Mouse (Mus musculus): ENCODE measurements at regions not wholly inside any gene's neighbourhood (a gene's known extent, or its start where the extent isn't known, plus 50 kb on each side); places are given as distances from the start of the nearest gene placed in this dataset.

DNA sequence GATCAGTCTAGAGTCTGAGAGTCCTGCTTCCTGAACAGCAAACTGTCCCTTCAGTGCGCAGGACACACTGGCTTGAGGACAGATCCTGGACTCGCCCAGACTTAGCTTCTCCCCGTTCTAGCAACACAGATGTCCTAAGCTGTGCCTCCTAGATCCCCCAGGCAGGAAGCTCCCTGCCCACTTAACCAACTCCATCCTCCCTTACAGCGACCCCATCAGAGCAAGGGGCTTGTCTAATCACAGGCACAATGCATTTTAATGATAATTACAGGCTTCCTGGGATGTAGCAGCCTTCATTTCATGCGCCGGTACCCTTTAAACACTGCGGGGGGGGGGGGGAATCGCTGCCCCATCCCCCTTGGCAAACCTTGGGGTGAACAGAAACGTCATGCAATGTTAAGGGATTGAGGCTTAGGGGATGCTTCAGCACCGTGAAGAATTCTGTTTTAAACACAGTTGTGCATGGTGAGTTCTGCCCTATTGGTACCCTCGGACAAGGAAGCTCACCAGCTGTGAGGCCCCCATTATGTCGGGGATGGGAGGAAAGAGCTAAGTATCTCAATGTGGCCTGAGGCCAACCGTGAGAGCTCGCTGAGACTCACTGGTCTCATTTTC lies 213.9 kb upstream of the Ajap1 start:
- no peak for DNase-seq
- Histone ChIP-seq H3K4me1 (ENCODE audit: control insufficient read depth, insufficient read depth, low read length) (no peaks in the 10 kb centered on the region), H3K4me3 (replicated peaks; ENCODE audit: extremely low read depth, low read depth, low read length) (no peak overlapping the region)
- 49% methylated on average over 14 of the region's 14 CpGs for WGBS
- TF ChIP-seq POLR2A (IDR thresholded peaks at IDR 0.05; ENCODE audit: borderline replicate concordance, extremely low read depth, low read depth, low read length): no peak
- TF ChIP-seq CTCF (IDR thresholded peaks at IDR 0.05; ENCODE audit: insufficient read depth, low read length): no peak

DNA sequence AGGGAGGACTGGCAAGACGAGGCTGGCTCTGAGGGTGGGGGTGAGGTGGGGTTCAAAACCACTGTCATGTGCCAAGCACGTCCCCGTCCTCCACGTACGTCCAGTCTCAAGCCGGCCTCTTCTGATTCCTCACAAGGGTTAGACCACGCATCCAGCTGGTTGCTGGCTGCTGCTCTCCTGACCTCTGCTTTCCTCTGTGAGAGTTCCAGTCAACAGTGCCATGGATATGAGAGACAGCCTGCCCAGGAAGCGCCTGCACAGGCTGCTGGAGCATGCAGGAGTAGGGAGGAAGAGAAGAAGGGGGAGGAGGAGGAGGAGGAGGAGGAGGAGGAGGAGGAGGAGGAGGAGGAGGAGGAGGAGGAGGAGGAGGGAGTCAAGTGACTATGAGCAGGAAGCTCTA lies 224.6 kb upstream of the Ajap1 start:
- H3K4me3 ChIP-seq (replicated peaks; ENCODE audit: extremely low read depth, low read depth, low read length): no peak overlapping the region
- no peak for TF ChIP-seq POLR2A (IDR thresholded peaks at IDR 0.05; ENCODE audit: borderline replicate concordance, extremely low read depth, low read depth, low read length)
- no peak for TF ChIP-seq CTCF (IDR thresholded peaks at IDR 0.05; ENCODE audit: insufficient read depth, low read length)
- 45% methylated on average over 8 of the region's 8 CpGs for WGBS

DNA sequence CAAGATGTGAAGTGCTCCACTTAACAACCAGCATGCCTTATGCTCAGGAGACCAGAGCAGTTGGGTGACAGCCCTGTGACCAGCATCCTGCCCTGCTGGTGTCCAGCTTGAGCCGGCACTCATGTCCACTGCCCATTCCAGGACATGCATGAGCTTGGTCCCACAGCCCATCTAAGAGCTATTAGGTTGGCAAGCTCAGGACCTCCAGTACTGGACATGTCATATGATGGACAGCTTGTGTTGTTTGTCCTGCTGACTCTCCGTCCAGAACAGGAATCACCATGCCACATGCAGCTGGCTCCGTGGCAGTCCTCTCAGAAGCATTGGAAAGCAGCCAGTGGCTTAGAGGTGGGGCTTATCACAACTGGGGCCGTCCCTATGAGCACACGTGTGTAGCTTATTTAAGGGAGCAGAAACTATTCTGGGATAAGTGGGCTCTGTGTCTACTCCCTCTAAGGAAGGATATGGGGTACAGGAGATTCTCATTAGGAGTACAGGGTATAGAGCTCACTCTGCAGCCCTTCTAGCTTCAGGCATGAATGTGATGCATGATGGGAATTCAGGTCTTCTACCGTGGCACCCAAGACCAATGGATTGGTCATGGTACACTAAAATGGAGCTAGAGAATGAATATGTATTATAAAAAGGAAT lies 232.5 kb upstream of the Ajap1 start:
- TF ChIP-seq CTCF (IDR thresholded peaks at IDR 0.05; ENCODE audit: insufficient read depth, low read length): no peak
- TF ChIP-seq POLR2A (IDR thresholded peaks at IDR 0.05; ENCODE audit: borderline replicate concordance, extremely low read depth, low read depth, low read length): no peak
- DNase-seq: no peak
- H3K4me3 ChIP-seq (replicated peaks; ENCODE audit: extremely low read depth, low read depth, low read length): no peak overlapping the region
- WGBS: 43% methylated on average over 6 of the region's 6 CpGs
- H3K4me1 ChIP-seq (ENCODE audit: control insufficient read depth, insufficient read depth, low read length): no peaks in the 10 kb centered on the region

More for the DNA sequence above, 224.6 kb upstream of the Ajap1 start:
- DNase-seq: no peak
- H3K4me1 ChIP-seq (ENCODE audit: control insufficient read depth, insufficient read depth, low read length): no peaks in the 10 kb centered on the region

DNA sequence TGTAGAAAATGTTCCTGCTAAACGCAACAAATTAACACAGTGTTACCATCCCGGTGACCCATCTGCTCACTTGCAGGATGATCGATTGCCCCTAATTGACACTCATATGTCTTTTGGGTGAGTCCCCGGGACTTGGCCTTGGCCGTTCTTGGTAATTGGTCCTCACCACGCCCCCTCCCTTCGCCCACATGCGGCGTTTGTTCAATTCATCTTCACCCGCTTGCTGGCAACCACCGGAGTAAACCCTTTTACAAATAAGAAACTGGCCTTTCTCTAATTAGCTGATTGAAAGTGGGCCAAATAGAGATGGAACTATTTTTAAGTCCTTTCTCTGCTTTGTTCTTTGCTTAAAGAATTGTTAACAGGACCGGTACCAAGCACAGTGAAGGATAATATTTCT lies 234.7 kb upstream of the Ajap1 start:
- no peaks in the 10 kb centered on the region for H3K4me1 ChIP-seq (ENCODE audit: control insufficient read depth, insufficient read depth, low read length)
- WGBS: 81% methylated on average over 12 of the region's 12 CpGs
- DNase-seq: no peak
- TF ChIP-seq CTCF (IDR thresholded peaks at IDR 0.05; ENCODE audit: insufficient read depth, low read length): no peak
- TF ChIP-seq POLR2A (IDR thresholded peaks at IDR 0.05; ENCODE audit: borderline replicate concordance, extremely low read depth, low read depth, low read length): no peak
- H3K4me3 ChIP-seq (replicated peaks; ENCODE audit: extremely low read depth, low read depth, low read length): no peak overlapping the region

DNA sequence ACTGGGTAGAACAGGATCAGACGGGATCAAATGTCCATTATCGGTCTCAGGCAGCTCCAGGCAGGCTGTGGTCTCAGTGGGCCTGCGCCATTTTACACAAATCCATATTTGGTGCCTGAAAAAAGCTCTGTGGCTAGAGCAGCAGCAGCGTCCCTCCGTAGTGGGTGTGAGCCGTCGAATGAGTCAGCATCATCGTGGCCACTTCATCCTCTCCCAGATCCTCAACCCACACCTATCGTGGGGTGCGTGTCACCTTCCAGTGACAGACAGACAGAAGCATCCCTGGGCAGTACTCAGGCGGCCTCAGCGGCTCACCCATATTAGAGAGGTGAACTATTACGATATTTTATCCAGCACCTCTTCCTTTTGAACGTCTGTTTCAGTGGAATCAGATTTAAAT lies 233.0 kb upstream of the A430005L14Rik start:
- 79% methylated on average over 14 of the region's 14 CpGs for WGBS
- no peak for TF ChIP-seq CTCF (IDR thresholded peaks at IDR 0.05; ENCODE audit: insufficient read depth, low read length)
- no peak for TF ChIP-seq POLR2A (IDR thresholded peaks at IDR 0.05; ENCODE audit: borderline replicate concordance, extremely low read depth, low read depth, low read length)
- DNase-seq: no peak
- no peaks in the 10 kb centered on the region for H3K4me1 ChIP-seq (ENCODE audit: control insufficient read depth, insufficient read depth, low read length)
- H3K4me3 ChIP-seq (replicated peaks; ENCODE audit: extremely low read depth, low read depth, low read length): no peak overlapping the region

DNA sequence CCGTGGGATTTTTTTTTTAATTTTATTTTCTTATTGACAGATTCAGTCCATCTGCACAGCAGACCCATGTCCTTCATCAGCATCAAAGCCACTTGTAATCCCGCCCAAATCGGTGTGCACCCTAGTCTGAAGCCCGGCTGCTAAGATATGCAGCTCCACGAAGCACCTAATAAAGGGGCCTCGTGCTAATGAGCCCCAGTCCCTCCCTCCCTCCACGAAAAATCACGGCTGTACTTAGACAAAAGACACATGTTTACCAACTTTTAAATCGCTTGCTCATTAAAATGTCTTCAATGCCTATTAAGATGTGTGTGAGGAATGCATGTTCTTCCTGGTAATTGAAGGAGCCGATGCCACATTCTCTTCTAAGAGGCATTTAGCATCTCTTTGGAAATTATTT lies 229.8 kb upstream of the A430005L14Rik start:
- DNase-seq: no peak
- Histone ChIP-seq H3K4me3 (replicated peaks; ENCODE audit: extremely low read depth, low read depth, low read length) (no peak overlapping the region), H3K4me1 (ENCODE audit: control insufficient read depth, insufficient read depth, low read length) (no peaks in the 10 kb centered on the region)
- no peak for TF ChIP-seq CTCF (IDR thresholded peaks at IDR 0.05; ENCODE audit: insufficient read depth, low read length)
- no peak for TF ChIP-seq POLR2A (IDR thresholded peaks at IDR 0.05; ENCODE audit: borderline replicate concordance, extremely low read depth, low read depth, low read length)
- 73% methylated on average over 10 of the region's 10 CpGs for WGBS

DNA sequence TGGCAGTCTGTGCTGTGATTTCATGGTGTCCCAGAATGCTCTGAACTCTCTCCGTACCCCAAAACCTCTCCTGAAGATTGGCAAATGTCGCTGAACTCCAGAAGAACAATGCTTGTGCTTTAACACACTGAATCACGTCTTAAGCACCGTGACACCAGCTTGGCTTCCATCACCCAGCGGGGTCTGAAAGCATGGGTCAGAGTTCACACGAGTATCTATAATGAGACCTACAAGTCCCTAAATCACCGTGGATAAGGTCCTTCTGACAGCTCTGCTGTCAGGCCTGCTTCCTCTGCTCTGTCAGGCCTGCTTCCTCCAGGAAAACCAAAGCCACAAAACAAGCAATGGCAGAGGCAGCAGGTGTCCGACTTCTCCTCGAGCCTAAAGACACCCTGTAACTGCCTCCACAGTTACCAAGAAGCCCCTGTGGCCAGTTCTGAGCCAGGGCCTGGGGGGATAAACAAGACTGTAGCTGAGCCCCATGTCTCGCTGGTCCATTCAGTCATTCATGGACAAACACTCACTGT lies 229.1 kb upstream of the A430005L14Rik start:
- 39% methylated on average over 10 of the region's 10 CpGs for WGBS
- Histone ChIP-seq H3K4me3 (replicated peaks; ENCODE audit: extremely low read depth, low read depth, low read length) (no peak overlapping the region), H3K4me1 (ENCODE audit: control insufficient read depth, insufficient read depth, low read length) (no peaks in the 10 kb centered on the region)
- no peak for TF ChIP-seq POLR2A (IDR thresholded peaks at IDR 0.05; ENCODE audit: borderline replicate concordance, extremely low read depth, low read depth, low read length)
- DNase-seq: no peak

DNA sequence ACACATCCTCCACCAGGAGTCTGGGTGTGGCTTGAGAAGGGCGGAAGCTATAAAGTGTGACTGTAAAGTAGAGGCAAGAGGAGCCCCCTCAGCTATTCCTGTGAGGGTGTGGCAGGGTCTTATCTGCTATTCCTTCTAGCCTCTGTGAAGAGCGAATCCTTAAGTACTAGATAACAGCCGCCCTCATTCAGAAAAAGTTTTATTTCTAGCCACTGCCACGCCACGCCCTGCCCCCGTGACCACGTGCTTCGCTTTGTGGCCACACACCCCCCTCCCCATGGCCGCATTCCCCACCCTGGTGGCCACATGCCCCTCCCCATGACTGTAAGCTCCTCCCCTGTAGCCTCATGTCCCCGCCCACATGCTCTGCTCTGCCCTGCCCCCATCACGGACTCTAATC lies 218.9 kb upstream of the A430005L14Rik start:
- 77% methylated on average over 11 of the region's 11 CpGs for WGBS
- no peaks in the 10 kb centered on the region for H3K4me1 ChIP-seq (ENCODE audit: control insufficient read depth, insufficient read depth, low read length)

DNA sequence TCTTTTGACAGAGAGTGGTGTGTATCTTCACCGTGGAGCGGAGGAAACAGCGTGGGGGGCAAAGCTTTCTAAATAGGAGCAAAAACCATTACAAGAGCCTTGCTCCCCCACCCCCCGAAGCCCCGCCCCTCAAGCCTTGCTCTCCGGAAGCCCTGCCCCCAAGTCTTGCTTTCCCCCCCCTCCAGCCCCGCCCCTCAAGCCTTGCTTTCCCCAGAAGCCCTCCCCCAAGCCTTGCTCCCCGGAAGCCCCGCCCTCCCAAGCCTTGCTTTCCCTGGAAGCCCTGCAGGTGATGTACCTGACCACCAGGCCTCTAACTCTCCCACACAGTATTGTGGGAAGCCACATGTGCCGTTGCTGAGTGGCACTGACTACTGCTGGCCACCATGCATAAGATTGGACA lies 214.8 kb upstream of the A430005L14Rik start:
- TF ChIP-seq POLR2A (IDR thresholded peaks at IDR 0.05; ENCODE audit: borderline replicate concordance, extremely low read depth, low read depth, low read length): no peak
- no peaks in the 10 kb centered on the region for H3K4me1 ChIP-seq (ENCODE audit: control insufficient read depth, insufficient read depth, low read length)
- no peak for DNase-seq
- H3K4me3 ChIP-seq (replicated peaks; ENCODE audit: extremely low read depth, low read depth, low read length): no peak overlapping the region
- WGBS: 88% methylated on average over 10 of the region's 10 CpGs

More for the DNA sequence above, 218.9 kb upstream of the A430005L14Rik start:
- no peak for TF ChIP-seq CTCF (IDR thresholded peaks at IDR 0.05; ENCODE audit: insufficient read depth, low read length)
- no peak for TF ChIP-seq POLR2A (IDR thresholded peaks at IDR 0.05; ENCODE audit: borderline replicate concordance, extremely low read depth, low read depth, low read length)
- no peak overlapping the region for H3K4me3 ChIP-seq (replicated peaks; ENCODE audit: extremely low read depth, low read depth, low read length)
- DNase-seq: no peak

DNA sequence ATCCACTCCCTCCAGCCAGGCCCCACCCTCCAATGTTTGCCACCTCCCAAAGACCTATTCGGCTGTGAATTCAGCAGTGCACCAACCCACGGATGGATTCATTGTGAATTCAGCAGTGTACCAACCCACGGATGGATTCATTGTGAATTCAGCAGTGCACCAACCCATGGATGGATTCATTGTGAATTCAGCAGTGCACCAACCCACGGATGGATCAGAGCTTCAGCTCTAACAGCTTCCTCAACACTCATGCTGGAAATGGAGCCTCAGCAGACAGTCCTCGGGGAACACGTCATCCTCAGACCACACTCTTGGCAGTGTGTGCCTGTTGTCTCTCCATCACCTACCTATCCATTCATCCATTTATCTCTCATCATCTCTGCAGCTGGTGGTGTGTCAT lies 204.2 kb upstream of the A430005L14Rik start:
- DNase-seq: no peak
- H3K4me1 ChIP-seq (ENCODE audit: control insufficient read depth, insufficient read depth, low read length): no peaks in the 10 kb centered on the region
- 75% methylated on average over 6 of the region's 6 CpGs for WGBS
- no peak overlapping the region for H3K4me3 ChIP-seq (replicated peaks; ENCODE audit: extremely low read depth, low read depth, low read length)
- no peak for TF ChIP-seq POLR2A (IDR thresholded peaks at IDR 0.05; ENCODE audit: borderline replicate concordance, extremely low read depth, low read depth, low read length)
- no peak for TF ChIP-seq CTCF (IDR thresholded peaks at IDR 0.05; ENCODE audit: insufficient read depth, low read length)

Measured in lung, adult 2 months (tissue).